Mouse (Mus musculus): ENCODE data around the gene Sh3bgrl3.
A peak's percentile ranks its signal among the peaks of the same experiment; 100 is the strongest.

Sh3bgrl3 gene

DNA sequence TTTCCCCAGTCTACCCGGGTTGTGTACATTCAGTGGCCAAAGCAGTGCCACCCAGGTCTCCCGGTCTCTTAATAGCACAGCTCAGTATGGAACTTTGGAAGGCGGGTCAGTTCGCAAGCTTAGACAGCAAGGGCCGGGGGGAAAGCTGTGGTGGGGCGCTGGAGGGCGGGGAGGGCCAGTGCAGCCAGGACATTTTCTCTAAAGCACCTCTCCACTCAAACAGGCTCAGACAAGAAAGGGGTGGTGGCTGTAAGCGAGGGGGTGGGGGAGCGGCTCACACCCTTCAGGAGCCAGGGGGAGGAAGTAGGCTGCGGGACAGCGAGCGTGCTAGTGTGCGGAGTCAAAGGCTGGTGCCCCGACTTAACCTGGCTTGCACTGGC, 384 bp upstream of the Sh3bgrl3 start:
- DNase-seq (ENCODE audit: low spot score in 2 of 2) = no peak

DNA sequence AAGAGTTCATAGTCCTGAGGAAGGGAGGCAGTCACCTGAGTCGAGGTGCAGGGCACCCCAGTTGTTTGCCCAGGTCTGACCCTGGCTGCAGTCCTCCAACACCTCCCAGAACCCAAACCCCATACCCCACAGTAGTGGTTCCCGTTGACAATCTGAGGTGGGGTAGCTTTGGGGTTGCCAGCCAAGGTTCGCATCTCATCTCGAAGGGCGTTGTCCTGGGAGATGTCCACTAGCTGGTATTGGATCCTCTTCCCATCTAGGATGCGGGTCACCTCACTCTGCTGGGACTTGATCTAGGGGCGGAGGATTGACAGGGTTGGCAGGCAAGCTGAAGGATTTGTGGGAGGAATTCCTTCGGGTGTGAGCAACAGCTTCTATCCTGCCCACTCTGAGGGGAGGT, 796 bp downstream of the Sh3bgrl3 start:
- no peak for DNase-seq (ENCODE audit: low spot score in 2 of 2)

GRCm38 (mm10) chr4:134127121-134127455, 1.5 kb downstream of the Sh3bgrl3 start:
- DNase-seq (ENCODE audit: low spot score in 2 of 2) = peak; percentile 67 to 68

- no peak for DNase-seq (ENCODE audit: low spot score in 2 of 2)
These were observed 2.1 kb downstream of the Sh3bgrl3 start for GRCm38 (mm10) chr4:134126300-134127120.

- DNase-seq (ENCODE audit: low spot score in 2 of 2) = no peak
These were observed 3.1 kb downstream of the Sh3bgrl3 start for GRCm38 (mm10) chr4:134125383-134126060.

- DNase-seq (ENCODE audit: low spot score in 2 of 2) = peak; percentile 92
These were observed 4.7 kb downstream of the Sh3bgrl3 start for GRCm38 (mm10) chr4:134123680-134124551.

DNA sequence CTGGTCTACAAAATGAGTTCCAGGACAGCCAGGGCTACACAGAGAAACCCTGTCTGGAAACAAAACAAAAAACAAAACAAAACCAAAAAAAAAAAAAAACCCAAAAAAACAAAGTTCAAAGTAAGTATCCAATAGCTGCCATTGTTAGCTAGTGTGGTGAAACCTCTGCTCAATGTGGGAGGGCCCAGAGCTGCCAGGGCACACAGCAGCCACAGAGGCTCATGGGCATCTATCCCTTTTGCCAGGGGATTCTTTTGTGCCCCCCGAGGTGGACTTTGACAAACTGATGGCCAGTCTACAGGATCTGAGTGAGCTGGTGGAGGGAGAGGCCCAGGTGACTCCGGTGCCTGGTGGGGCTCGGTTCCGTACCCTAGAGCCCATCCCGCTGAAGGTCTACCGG, 5.4 kb downstream of the Sh3bgrl3 start:
- DNase-seq (ENCODE audit: low spot score in 2 of 2) = no peak

GRCm38 (mm10) chr4:134122281-134122680, 6.3 kb downstream of the Sh3bgrl3 start:
- no peak for DNase-seq (ENCODE audit: low spot score in 2 of 2)

- no peak for DNase-seq (ENCODE audit: low spot score in 2 of 2)
These were observed 7.0 kb downstream of the Sh3bgrl3 start for GRCm38 (mm10) chr4:134121571-134121970.

DNA sequence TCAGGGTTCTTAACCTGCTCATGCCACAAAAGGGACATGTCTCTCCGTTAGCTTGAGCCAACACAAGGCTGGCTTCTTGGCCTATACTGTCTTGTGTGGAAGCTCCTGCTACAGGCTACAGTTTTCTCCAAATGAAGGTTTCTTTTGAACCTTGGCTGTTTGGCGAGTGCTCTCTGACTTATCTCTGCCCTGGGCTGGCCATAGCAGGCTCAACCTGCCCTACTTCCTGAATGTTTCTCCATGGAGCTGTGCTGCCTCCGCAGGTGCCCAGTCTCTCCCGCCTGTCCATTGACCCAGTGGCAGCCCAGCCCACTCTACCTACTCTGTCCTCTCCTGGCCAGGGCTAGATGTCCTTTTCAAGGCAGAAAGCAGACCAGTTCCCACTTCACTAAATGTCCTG, 7.7 kb downstream of the Sh3bgrl3 start:
- no peak for DNase-seq (ENCODE audit: low spot score in 2 of 2)

GRCm38 (mm10) chr4:134120192-134120805, 8.3 kb downstream of the Sh3bgrl3 start:
- DNase-seq (ENCODE audit: low spot score in 2 of 2) = no peak

DNA sequence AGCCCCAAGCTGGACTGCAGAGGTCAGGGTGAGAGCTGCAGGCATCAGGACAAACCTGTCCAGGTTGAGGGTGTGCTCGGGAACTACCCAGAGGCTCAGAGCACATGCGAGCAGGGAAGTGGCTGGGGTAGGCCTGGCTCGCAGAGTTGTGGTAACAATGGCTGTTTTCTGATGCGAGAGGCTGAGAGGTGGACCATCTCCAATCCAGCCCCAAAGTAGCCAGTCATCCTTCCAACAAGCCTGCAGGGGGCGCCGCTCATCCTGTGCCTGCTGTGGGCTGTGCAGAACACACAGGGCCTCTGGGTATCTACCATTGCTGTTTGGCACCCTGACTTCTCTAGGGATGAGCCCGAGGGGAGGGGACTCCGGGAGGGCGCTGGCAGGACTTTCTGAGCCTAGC, 8.9 kb downstream of the Sh3bgrl3 start:
- DNase-seq (ENCODE audit: low spot score in 2 of 2) = no peak

DNA sequence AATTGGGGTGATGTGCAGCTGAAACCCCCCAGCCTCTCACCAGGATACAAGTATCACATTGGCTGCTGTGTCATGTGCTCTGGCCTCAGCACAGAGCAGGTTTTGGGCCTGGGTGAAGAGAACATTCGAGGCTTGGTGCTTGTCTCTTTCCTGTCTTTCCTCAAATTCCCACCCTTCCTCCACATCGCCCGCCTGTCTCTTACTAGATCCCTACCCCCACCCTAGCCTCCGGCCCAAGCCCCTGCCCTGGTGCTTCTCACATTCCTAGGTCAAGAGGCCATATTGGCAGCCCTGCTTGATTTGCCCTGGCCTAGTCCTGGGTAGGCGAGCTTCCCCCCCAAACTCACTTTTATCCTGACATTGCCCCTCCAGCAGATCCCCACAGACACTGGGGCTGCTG, 9.5 kb downstream of the Sh3bgrl3 start:
- DNase-seq (ENCODE audit: low spot score in 2 of 2) = no peak

DNA sequence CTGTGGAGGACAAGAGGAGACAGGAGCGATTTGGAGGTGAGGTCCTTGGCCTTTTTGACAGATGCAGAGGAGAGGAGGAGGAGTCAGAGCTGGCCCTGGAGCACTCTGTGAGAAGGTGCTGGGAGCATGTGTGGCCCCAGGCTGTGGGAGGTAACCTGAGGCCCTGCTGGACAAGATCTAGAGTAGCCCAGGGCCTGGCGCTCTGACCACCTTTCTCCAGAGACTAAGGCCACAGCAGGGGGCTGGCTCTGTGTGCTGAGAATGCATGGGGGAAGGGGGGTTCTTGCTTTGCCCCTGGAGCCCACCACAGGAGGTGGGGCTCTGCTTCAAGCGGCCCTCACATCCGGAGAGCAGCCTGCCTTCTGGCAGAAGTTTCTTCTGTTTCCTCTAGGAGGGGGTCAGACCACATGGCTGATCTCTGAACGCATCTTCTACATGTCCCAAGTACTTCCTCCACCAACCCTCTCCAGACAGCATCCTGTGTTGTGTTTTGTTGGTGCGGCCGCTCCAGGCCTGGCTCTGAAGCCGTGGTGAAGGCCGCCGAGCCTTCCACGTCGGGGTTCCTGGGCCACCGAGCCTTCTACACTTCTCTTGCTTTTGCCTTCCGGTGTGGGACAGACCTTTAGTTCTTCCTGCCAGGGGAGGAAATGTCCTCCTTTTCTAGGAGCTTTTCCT, 10.3 kb downstream of the Sh3bgrl3 start:
- no peak for DNase-seq (ENCODE audit: low spot score in 2 of 2)

- DNase-seq (ENCODE audit: low spot score in 2 of 2) = no peak
These were observed 11.6 kb downstream of the Sh3bgrl3 start for GRCm38 (mm10) chr4:134117012-134117411.

DNA sequence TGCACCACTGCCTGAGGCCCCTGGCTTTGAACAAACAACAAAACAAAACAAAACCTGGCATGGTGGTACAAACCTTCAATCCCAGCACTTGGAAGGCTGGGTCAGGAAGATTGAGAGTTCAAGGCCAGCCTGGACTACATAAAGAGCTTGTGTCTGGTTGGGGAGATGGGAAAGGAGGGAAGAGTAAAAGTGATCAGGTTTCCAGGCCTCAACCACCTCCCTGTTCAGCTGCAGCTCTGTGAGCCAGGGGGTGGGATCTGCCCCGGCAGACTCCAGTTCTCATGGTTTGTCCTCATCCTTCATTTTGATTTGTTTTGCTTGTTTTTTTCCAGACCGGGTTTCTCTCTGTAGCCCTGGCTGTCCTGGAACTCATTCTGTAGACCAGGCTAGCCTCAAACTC, 12.1 kb downstream of the Sh3bgrl3 start:
- no peak for DNase-seq (ENCODE audit: low spot score in 2 of 2)

DNA sequence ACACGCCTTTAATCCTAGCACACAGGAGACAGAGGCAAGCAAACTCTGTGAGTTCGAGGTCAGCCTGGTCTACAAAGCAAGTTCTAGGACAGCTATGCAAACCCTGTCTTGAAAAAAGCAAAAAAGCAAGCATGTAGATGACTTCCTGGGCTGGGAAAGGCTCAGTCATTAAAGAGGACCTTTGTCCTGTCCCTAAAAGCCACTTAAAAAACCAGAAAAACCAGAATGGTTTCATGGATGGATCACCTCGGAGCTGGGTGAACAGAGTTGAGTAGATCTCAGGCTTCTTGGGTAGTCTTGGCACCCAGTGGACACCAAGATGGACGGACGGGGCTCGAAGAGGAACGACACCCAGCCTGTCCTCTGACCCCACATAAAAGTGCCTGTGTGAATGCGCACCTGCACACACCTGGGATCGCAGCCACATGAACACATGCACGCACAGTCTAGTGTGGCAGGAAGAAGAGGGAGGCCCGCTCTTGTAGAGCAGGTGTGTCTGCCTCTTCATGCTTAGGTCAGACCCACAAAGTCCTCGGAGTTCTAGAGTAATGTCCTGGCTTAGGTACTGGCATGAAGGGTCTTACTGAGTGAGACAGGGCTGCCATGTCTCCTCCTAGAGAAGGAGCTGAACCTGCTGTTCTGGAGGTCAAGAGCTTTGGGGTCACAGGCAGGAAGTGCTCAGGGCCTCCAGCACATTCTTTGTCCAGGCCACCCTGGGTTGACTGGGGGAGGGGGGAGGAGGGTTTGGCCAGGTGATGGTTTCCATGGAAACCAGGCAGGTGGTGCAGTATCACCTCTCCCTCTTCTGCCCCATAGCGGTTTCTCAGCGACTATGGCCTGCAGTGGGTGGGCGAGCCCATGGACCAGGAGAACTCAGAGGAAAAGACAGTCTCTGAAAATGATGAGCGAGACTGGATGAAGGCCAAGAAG, 13.1 kb downstream of the Sh3bgrl3 start:
- DNase-seq (ENCODE audit: low spot score in 2 of 2) = no peak

GRCm38 (mm10) chr4:134114038-134114437, 14.6 kb downstream of the Sh3bgrl3 start:
- DNase-seq (ENCODE audit: low spot score in 2 of 2) = no peak

GRCm38 (mm10) chr4:134113356-134113994, 15.1 kb downstream of the Sh3bgrl3 start:
- DNase-seq (ENCODE audit: low spot score in 2 of 2) = no peak

DNA sequence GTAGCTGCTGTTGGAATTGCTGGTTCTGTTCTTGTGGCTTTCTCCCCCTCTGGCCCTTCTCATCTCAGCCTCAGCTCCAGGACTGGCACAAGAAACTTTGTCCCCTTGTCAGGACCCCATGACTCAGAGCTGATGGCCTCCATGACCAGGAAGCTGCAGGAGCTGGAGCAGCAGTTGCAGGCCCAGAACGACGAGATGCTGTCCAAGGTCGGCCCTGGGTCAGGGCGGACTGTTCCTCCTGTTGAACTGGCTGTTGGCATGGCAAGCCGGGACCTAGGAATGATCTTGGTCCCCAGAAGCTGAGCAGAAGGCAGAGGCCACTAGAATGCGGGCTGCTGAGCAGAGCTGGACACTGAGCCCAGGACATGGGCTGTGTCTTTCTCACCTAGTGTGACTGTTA, 16.2 kb downstream of the Sh3bgrl3 start:
- DNase-seq (ENCODE audit: low spot score in 2 of 2) = no peak
